Mouse (Mus musculus) ES-Bruce4 (cell line): ENCODE results near the gene Rtn3. TPM values are rescaled to one million over a fixed set of nuclear protein-coding genes. Genes with fewer than 3 reads are reported as not detected.
"Not testable (repeated sequence)": the region's sequence is repeated elsewhere in the genome, so short reads cannot be mapped to it uniquely, and the experiment has no call there.

Experiments
- H3K27ac ChIP-seq: 2 replicates; pipeline ENCODE4 v1.5.1; 2012; ENCODE audit warnings: low read length, inconsistent platforms; ENCODE audit not compliant: insufficient read depth
- H3K27me3 ChIP-seq: 2 replicates; pipeline ENCODE4 v1.6.1; 2012; ENCODE audit warnings: mild to moderate bottlenecking, low read length, inconsistent platforms; ENCODE audit not compliant: control insufficient read depth, poor library complexity, insufficient read depth, severe bottlenecking
- H3K36me3 ChIP-seq: 2 replicates; pipeline ENCODE4 v1.6.1; 2012; ENCODE audit warnings: inconsistent platforms, mild to moderate bottlenecking, low read length, moderate library complexity; ENCODE audit not compliant: control insufficient read depth, poor library complexity, insufficient read depth, severe bottlenecking
- H3K4me1 ChIP-seq: one replicate; pipeline ENCODE4 v1.8.1; 2011; ENCODE audit warnings: low read length; ENCODE audit not compliant: control insufficient read depth, insufficient read depth
- H3K4me3 ChIP-seq: 2 replicates; pipeline ENCODE4 v1.5.1; 2011; ENCODE audit warnings: low read depth, mild to moderate bottlenecking, low read length
- H3K9ac ChIP-seq: 2 replicates; pipeline ENCODE4 v1.6.1; 2012; ENCODE audit warnings: low read depth, mild to moderate bottlenecking, inconsistent platforms; ENCODE audit not compliant: poor library complexity, severe bottlenecking
- H3K9me3 ChIP-seq: replicated peaks from 2 replicates; pipeline ENCODE4 v1.6.1; 2012; ENCODE audit warnings: mild to moderate bottlenecking, low read length, inconsistent platforms; ENCODE audit not compliant: control insufficient read depth, poor library complexity, insufficient read depth, severe bottlenecking
- CTCF ChIP-seq: IDR thresholded peaks from one replicate; pipeline ENCODE4 v1.8.1; 2011; ENCODE audit warnings: low read depth, low read length
- EP300 ChIP-seq: IDR thresholded peaks from 2 replicates; pipeline ENCODE4 v1.6.1; 2011; ENCODE audit warnings: low read depth, low read length; ENCODE audit not compliant: insufficient read depth
- POLR2A ChIP-seq: IDR thresholded peaks from one replicate; pipeline ENCODE4 v1.8.1; 2011; ENCODE audit warnings: low read length; ENCODE audit not compliant: insufficient read depth
- polyA plus RNA-seq: library from polyadenylated mRNA; stranded (reverse); fragments of >200 nt; gene quantifications from 2 replicates; pipeline ENCODE4 v1.2.4, GENCODE M21; 2011; ENCODE audit warnings: low read depth; ENCODE audit not compliant: missing spikeins, insufficient read depth, insufficient read length

Rtn3 gene
- polyA plus RNA-seq, 1 experiment, result 162 TPM

- TF ChIP-seq CTCF (no peak), POLR2A (no peak), EP300 (no peak)
- H3K27ac ChIP-seq, result no peak overlapping the region
- H3K36me3 ChIP-seq, result no peaks in the 10 kb centered on the region
- no peak overlapping the region for H3K9ac ChIP-seq
- H3K4me3 ChIP-seq, result no peak overlapping the region
- H3K27me3 ChIP-seq, result no peaks in the 10 kb centered on the region
- no peaks in the 10 kb centered on the region; the same call in 1 of the 2 replicates for H3K9me3 ChIP-seq
- H3K4me1 ChIP-seq, result no peaks in the 10 kb centered on the region
These were observed 78.4 kb downstream of the Rtn3 start for GRCm38 (mm10) chr19:7404623-7405229.

DNA sequence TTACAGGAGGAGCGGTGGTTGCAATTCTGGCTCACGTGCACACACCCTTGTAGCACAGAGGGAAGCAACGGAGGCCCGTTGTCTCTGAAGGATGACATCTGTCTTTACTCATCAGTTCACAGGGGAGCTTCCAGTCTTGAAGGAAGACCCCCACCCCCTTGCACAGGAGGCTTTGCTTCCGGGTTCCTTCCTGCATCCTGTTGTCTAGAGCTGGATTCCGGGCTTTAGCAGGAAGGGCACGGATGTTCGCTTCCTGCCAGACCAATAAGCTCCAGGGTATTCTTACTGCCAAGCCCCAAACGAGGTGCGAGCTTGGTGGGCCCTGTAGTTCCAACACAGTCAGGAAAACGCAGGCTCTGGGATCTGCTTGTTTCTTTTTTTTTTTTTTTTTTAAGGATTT is 82.4 kb downstream of the Rtn3 start:
- no peaks in the 10 kb centered on the region for H3K9me3 ChIP-seq
- no peaks in the 10 kb centered on the region for H3K4me1 ChIP-seq
- TF ChIP-seq EP300 (no peak), CTCF (no peak), POLR2A (no peak)
- no peak overlapping the region for H3K27ac ChIP-seq
- no peak overlapping the region for H3K9ac ChIP-seq
- H3K4me3 ChIP-seq, result no peak overlapping the region
- no peaks in the 10 kb centered on the region for H3K36me3 ChIP-seq
- H3K27me3 ChIP-seq, result no peaks in the 10 kb centered on the region

- H3K36me3 ChIP-seq, H3K4me1 ChIP-seq, H3K9ac ChIP-seq, H3K27me3 ChIP-seq, H3K27ac ChIP-seq, H3K4me3 ChIP-seq, H3K9me3 ChIP-seq: not testable (repeated sequence)
These were observed 84.2 kb downstream of the Rtn3 start for GRCm38 (mm10) chr19:7398898-7399297.

- peak; percentile 20 for TF ChIP-seq CTCF
- H3K9ac ChIP-seq, H3K27ac ChIP-seq, H3K4me1 ChIP-seq, H3K4me3 ChIP-seq, H3K36me3 ChIP-seq, H3K9me3 ChIP-seq, H3K27me3 ChIP-seq: not testable (repeated sequence)
These were observed 85.9 kb downstream of the Rtn3 start for GRCm38 (mm10) chr19:7396867-7397826.

- H3K27ac ChIP-seq, result peak overlapping the region; percentile 87
- H3K36me3 ChIP-seq, result no peaks in the 10 kb centered on the region
- TF ChIP-seq POLR2A (no peak), CTCF (no peak), EP300 (no peak)
- no peak overlapping the region for H3K4me3 ChIP-seq
- H3K9me3 ChIP-seq, result no peaks in the 10 kb centered on the region
- H3K27me3 ChIP-seq, result no peaks in the 10 kb centered on the region
- H3K4me1 ChIP-seq, result no peaks in the 10 kb centered on the region
- H3K9ac ChIP-seq, result no peak overlapping the region
These were observed 94.6 kb downstream of the Rtn3 start for GRCm38 (mm10) chr19:7388488-7388887.

GRCm38 (mm10) chr19:7386042-7386441 is 97.0 kb downstream of the Rtn3 start:
- Histone ChIP-seq H3K4me1 (no peaks in the 10 kb centered on the region), H3K36me3 (no peaks in the 10 kb centered on the region), H3K27me3 (no peaks in the 10 kb centered on the region), H3K9ac (no peak overlapping the region), H3K4me3 (no peak overlapping the region), H3K9me3 (no peaks in the 10 kb centered on the region), H3K27ac (peak overlapping the region; percentile 53)
- TF ChIP-seq POLR2A (no peak), CTCF (no peak), EP300 (no peak)
